Mouse (Mus musculus): ENCODE measurements at regions not wholly inside any gene's neighbourhood (a gene's known extent, or its start where the extent isn't known, plus 50 kb on each side); places are given as distances from the start of the nearest gene placed in this dataset.

DNA sequence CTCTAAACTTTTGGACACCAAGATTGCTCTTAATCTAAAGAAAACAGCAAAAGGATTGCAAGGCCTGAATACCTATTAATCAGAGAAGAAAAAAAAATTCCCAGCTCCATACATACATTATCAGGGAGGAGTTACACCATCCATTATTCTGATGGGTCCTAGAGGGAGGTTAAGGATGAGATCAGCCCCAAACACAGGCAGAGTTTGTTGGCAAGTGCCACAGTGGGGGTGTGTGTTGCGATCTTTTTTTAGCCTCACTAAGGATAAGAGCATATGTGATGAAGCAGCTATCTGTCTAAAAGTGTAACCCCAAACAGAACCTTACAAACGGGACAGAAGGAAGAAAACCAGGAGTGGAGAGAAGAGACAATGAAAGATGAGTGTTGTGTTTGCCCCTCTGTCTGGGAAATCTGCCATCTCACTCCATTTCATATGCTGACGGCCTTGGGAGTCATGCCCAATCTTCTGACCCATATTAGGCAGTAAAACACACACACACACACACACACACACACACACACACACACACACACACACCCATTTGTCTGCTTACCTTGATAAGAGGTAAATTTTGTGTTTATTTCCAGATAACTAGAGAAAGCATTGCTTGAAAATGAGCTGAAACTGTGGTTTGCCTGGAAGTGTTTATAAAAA is 61.4 kb upstream of the Adamts9 start:
- DNase-seq, result no peak

DNA sequence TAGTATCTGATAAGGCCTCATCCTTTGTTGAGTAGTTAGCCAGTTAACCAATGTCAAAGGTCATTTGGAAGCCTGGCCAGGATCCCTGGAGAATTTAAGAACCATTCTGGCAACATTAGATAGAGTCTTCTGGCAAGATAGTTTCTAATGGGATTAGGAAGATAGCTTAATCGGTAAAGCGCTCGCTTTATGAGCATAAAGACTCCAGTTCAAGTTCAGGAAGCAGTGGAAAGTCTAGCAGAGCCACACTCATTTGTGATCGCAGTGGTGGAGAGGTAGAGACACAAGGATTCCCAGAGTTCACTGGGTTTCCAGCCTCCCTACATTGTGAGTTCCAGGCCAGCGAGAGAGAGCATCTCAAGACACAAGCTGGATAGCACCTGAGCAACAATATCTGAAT is 60.5 kb upstream of the Adamts9 start:
- DNase-seq, result no peak

DNA sequence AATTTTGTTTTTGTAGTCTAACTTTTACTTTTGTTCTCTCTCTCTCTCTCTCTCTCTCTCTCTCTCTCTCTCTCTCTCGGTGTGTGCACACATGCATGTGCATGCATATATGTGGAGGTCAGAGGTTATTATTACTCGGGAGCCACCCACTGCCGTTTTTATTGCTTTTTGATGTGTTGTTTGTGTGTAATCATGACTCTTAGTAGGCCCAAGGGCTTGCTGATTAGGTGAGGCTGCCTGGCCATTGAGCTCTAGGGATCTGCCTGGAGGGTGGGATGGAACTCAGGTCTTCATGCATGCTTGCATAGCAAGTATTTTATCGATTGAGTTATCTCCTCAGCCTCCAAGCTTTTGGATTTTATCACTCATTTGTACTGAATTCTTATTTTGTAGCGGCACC is 50.4 kb upstream of the Adamts9 start:
- DNase-seq, result no peak

Data from right cerebral cortex, postnatal 25 days (tissue).